Mouse (Mus musculus) heart, adult 8-10 months (tissue): ENCODE data around the gene Pqlc3. TPM values are rescaled to one million over a fixed set of nuclear protein-coding genes. Genes with fewer than 3 reads are reported as not detected.
A peak's percentile ranks its signal among the peaks of the same experiment; 100 is the strongest.
"Not testable (repeated sequence)": the region's sequence is repeated elsewhere in the genome, so short reads cannot be mapped to it uniquely, and the experiment has no call there.

Experiments used
- DNase-seq: peaks from one replicate; pipeline ENCODE4 v3.0.0; 2022; ENCODE audit warnings: low spot score
- total RNA-seq, 4 experiments: library from RNA; stranded (reverse); gene quantifications; 2 replicates each; pipeline ENCODE4 v1.2.4; 2022

The Pqlc3 gene
- total RNA-seq, result 1 to 10 TPM; 2.7 to 3.6 (median 3.1) TPM

- DNase-seq, result peak; percentile 84
Observed at GRCm38 (mm10) chr12:16999739-17000497, at the start of gene Pqlc3. Gene Pqlc3 (minus strand): TSS chr12:17000408.

GRCm38 (mm10) chr12:17049796-17050195, 49.6 kb upstream of the Pqlc3 start:
- no peak for DNase-seq

GRCm38 (mm10) chr12:17048979-17049612, 48.9 kb upstream of the Pqlc3 start:
- DNase-seq, result no peak

- no peak for DNase-seq
Observed at GRCm38 (mm10) chr12:17043311-17043710, 43.1 kb upstream of the Pqlc3 start.

- DNase-seq, result no peak
Observed at GRCm38 (mm10) chr12:17040567-17040966, 40.4 kb upstream of the Pqlc3 start.

GRCm38 (mm10) chr12:17039415-17039814, 39.2 kb upstream of the Pqlc3 start:
- no peak for DNase-seq

GRCm38 (mm10) chr12:17038246-17038645, 38.0 kb upstream of the Pqlc3 start:
- no peak for DNase-seq

GRCm38 (mm10) chr12:17037053-17037610, 36.9 kb upstream of the Pqlc3 start:
- no peak for DNase-seq

- no peak for DNase-seq
Observed at GRCm38 (mm10) chr12:17036532-17036931, 36.3 kb upstream of the Pqlc3 start.

GRCm38 (mm10) chr12:17035128-17035527, 34.9 kb upstream of the Pqlc3 start:
- DNase-seq, result no peak

GRCm38 (mm10) chr12:17034671-17035070, 34.5 kb upstream of the Pqlc3 start:
- DNase-seq, result no peak

GRCm38 (mm10) chr12:17033464-17033841, 33.2 kb upstream of the Pqlc3 start:
- no peak for DNase-seq

GRCm38 (mm10) chr12:17032694-17033463, 32.7 kb upstream of the Pqlc3 start:
- peak; percentile 56 for DNase-seq

GRCm38 (mm10) chr12:17024554-17025110, 24.4 kb upstream of the Pqlc3 start:
- no peak for DNase-seq

- DNase-seq, result no peak
Observed at GRCm38 (mm10) chr12:17022145-17022544, 21.9 kb upstream of the Pqlc3 start.

- DNase-seq, result not testable (repeated sequence)
Observed at GRCm38 (mm10) chr12:17021125-17021524, 20.9 kb upstream of the Pqlc3 start.

- no peak for DNase-seq
Observed at GRCm38 (mm10) chr12:17018468-17018867, 18.3 kb upstream of the Pqlc3 start.

GRCm38 (mm10) chr12:17015711-17016110, 15.5 kb upstream of the Pqlc3 start:
- no peak for DNase-seq

- no peak for DNase-seq
Observed at GRCm38 (mm10) chr12:17012067-17012899, 12.1 kb upstream of the Pqlc3 start.

- DNase-seq, result peak; percentile 77
Observed at GRCm38 (mm10) chr12:17011100-17011870, 11.1 kb upstream of the Pqlc3 start, which contains the start of gene 2410004P03Rik. Gene 2410004P03Rik (minus strand): TSS chr12:17011727.
